Mouse (Mus musculus): ENCODE measurements at regions not wholly inside any gene's neighbourhood (a gene's known extent, or its start where the extent isn't known, plus 50 kb on each side); places are given as distances from the start of the nearest gene placed in this dataset.

GRCm38 (mm10) chr1:90398396-90398975 is 194.7 kb downstream of the Ackr3 start:
- DNase-seq (ENCODE audit: low spot score in 2 of 2): no peak

- DNase-seq (ENCODE audit: low spot score in 2 of 2): no peak
These were observed 199.3 kb downstream of the Ackr3 start for GRCm38 (mm10) chr1:90403057-90403456.

GRCm38 (mm10) chr1:90404717-90405487 is 197.9 kb upstream of the Cops8 start:
- no peak for DNase-seq (ENCODE audit: low spot score in 2 of 2)

- no peak for DNase-seq (ENCODE audit: low spot score in 2 of 2)
These were observed 196.1 kb upstream of the Cops8 start for GRCm38 (mm10) chr1:90406663-90407062.

- no peak for DNase-seq (ENCODE audit: low spot score in 2 of 2)
These were observed 194.1 kb upstream of the Cops8 start for GRCm38 (mm10) chr1:90408504-90409215.

GRCm38 (mm10) chr1:90409236-90409635 is 193.5 kb upstream of the Cops8 start:
- no peak for DNase-seq (ENCODE audit: low spot score in 2 of 2)

GRCm38 (mm10) chr1:90412511-90413045 is 190.2 kb upstream of the Cops8 start:
- DNase-seq (ENCODE audit: low spot score in 2 of 2): no peak

- no peak for DNase-seq (ENCODE audit: low spot score in 2 of 2)
These were observed 188.0 kb upstream of the Cops8 start for GRCm38 (mm10) chr1:90414751-90415150.

GRCm38 (mm10) chr1:90424066-90424821 is 178.5 kb upstream of the Cops8 start:
- DNase-seq (ENCODE audit: low spot score in 2 of 2): no peak

- no peak for DNase-seq (ENCODE audit: low spot score in 2 of 2)
These were observed 174.4 kb upstream of the Cops8 start for GRCm38 (mm10) chr1:90428334-90428733.

- no peak for DNase-seq (ENCODE audit: low spot score in 2 of 2)
These were observed 174.0 kb upstream of the Cops8 start for GRCm38 (mm10) chr1:90428774-90429173.

GRCm38 (mm10) chr1:90430480-90430879 is 172.3 kb upstream of the Cops8 start:
- no peak for DNase-seq (ENCODE audit: low spot score in 2 of 2)

- no peak for DNase-seq (ENCODE audit: low spot score in 2 of 2)
These were observed 171.0 kb upstream of the Cops8 start for GRCm38 (mm10) chr1:90431783-90432182.

GRCm38 (mm10) chr1:90433911-90434310 is 168.9 kb upstream of the Cops8 start:
- no peak for DNase-seq (ENCODE audit: low spot score in 2 of 2)

GRCm38 (mm10) chr1:90440638-90441037 is 162.1 kb upstream of the Cops8 start:
- no peak for DNase-seq (ENCODE audit: low spot score in 2 of 2)

- DNase-seq (ENCODE audit: low spot score in 2 of 2): no peak
These were observed 161.5 kb upstream of the Cops8 start for GRCm38 (mm10) chr1:90441134-90441868.

GRCm38 (mm10) chr1:90442250-90443240 is 160.2 kb upstream of the Cops8 start:
- DNase-seq (ENCODE audit: low spot score in 2 of 2): no peak

GRCm38 (mm10) chr1:90449571-90450226 is 153.1 kb upstream of the Cops8 start:
- no peak for DNase-seq (ENCODE audit: low spot score in 2 of 2)

- no peak for DNase-seq (ENCODE audit: low spot score in 2 of 2)
These were observed 150.7 kb upstream of the Cops8 start for GRCm38 (mm10) chr1:90451942-90452557.

Data from urinary bladder, adult 18-20 months (tissue).